Mouse (Mus musculus): ENCODE results near the gene Gm49378. TPM values are rescaled to one million over a fixed set of nuclear protein-coding genes. Genes with fewer than 3 reads are reported as not detected.

Gm49378 gene
- polyA plus RNA-seq, 1 experiment from 2014 or later, result 2.4 TPM

DNA sequence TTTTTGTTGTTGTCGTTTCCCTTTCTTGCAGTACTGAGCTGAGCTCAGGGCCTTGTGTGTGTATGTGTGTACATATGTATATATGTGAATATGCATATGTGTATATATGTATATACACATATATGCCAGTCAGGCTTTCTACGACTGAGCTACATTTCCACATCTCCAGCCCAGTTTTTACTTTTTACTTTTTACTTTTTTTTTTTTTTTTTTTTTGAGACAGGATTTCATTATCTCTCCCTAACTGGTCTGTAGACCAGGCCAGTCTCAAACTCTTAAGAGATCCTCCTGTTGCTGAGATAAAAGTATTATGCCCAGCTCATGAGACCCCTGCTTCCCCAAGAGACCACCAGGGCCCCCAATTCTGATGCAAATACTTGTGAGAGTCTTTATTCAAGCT lies 20.9 kb downstream of the Gm49378 start:
- H3K27me3 ChIP-seq (ENCODE audit: control insufficient read depth, insufficient read depth, low read depth, low read length), result no peaks in the 10 kb centered on the region
- no peaks in the 10 kb centered on the region for H3K9me3 ChIP-seq (replicated peaks; ENCODE audit: control insufficient read depth, low read length, poor library complexity, severe bottlenecking)
- no peak overlapping the region for H3K9ac ChIP-seq (ENCODE audit: low read depth, low read length)
- no peak overlapping the region for H3K27ac ChIP-seq (ENCODE audit: low read length)
- 85% methylated on average over 2 of the region's 2 CpGs for WGBS
- ATAC-seq, result no peak
- H3K4me1 ChIP-seq (ENCODE audit: control insufficient read depth, insufficient read depth, low read length), result no peaks in the 10 kb centered on the region
- H3K36me3 ChIP-seq (ENCODE audit: control insufficient read depth, insufficient read depth, low read length), result no peaks in the 10 kb centered on the region
- H3K4me3 ChIP-seq (ENCODE audit: low read depth, low read length), result no peak overlapping the region
- H3K4me2 ChIP-seq (ENCODE audit: low read length), result no peak overlapping the region

- 51% methylated on average over 2 of the region's 2 CpGs for WGBS
- no peak overlapping the region for H3K4me3 ChIP-seq (ENCODE audit: low read depth, low read length)
- ATAC-seq, result no peak
- H3K4me2 ChIP-seq (ENCODE audit: low read length), result no peak overlapping the region
- no peaks in the 10 kb centered on the region for H3K27me3 ChIP-seq (ENCODE audit: control insufficient read depth, insufficient read depth, low read depth, low read length)
- H3K4me1 ChIP-seq (ENCODE audit: control insufficient read depth, insufficient read depth, low read length), result no peaks in the 10 kb centered on the region
- H3K9me3 ChIP-seq (replicated peaks; ENCODE audit: control insufficient read depth, low read length, poor library complexity, severe bottlenecking), result no peaks in the 10 kb centered on the region
- H3K36me3 ChIP-seq (ENCODE audit: control insufficient read depth, insufficient read depth, low read length), result no peaks in the 10 kb centered on the region
- no peak overlapping the region for H3K27ac ChIP-seq (ENCODE audit: low read length)
- H3K9ac ChIP-seq (ENCODE audit: low read depth, low read length), result no peak overlapping the region
These were observed 21.8 kb downstream of the Gm49378 start for GRCm38 (mm10) chr14:55615876-55616275.

- ATAC-seq, result no peak
- WGBS, result 83% methylated on average over 7 of the region's 7 CpGs
- no peaks in the 10 kb centered on the region for H3K9me3 ChIP-seq (replicated peaks; ENCODE audit: control insufficient read depth, low read length, poor library complexity, severe bottlenecking)
These were observed 23.0 kb downstream of the Gm49378 start for GRCm38 (mm10) chr14:55614565-55615178.

DNA sequence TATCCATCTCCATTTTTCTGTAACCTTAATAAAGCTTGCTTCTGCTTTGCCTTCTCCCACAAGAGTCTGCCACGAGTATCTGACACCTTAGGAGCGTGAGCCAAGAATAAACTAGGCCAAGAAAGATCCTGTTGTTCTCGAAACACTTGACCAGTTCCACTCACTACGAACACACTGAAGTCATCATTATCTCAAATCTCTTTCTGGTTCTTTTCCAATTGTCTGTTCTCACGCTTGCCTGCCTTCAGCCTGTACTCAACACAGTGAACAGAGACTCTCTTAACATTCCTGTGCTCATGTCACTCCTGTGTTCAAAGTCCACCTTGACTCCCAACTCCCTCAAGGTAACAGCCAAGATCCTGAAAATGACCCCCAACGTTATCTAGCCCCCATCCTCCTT lies 24.3 kb downstream of the Gm49378 start:
- Histone ChIP-seq H3K4me2 (ENCODE audit: low read length) (no peak overlapping the region), H3K4me3 (ENCODE audit: low read depth, low read length) (no peak overlapping the region), H3K4me1 (ENCODE audit: control insufficient read depth, insufficient read depth, low read length) (no peaks in the 10 kb centered on the region), H3K27ac (ENCODE audit: low read length) (no peak overlapping the region), H3K27me3 (ENCODE audit: control insufficient read depth, insufficient read depth, low read depth, low read length) (no peaks in the 10 kb centered on the region), H3K9me3 (replicated peaks; ENCODE audit: control insufficient read depth, low read length, poor library complexity, severe bottlenecking) (no peaks in the 10 kb centered on the region), H3K36me3 (ENCODE audit: control insufficient read depth, insufficient read depth, low read length) (0 out of 2 replicates have a peak, but pooled peaks cover 5% of the 10 kb centered on the region), H3K9ac (ENCODE audit: low read depth, low read length) (no peak overlapping the region)
- no peak for ATAC-seq
- 63% methylated on average over 6 of the region's 6 CpGs for WGBS

More at GRCm38 (mm10) chr14:55614565-55615178, 23.0 kb downstream of the Gm49378 start:
- Histone ChIP-seq H3K4me2 (ENCODE audit: low read length) (no peak overlapping the region), H3K27me3 (ENCODE audit: control insufficient read depth, insufficient read depth, low read depth, low read length) (no peaks in the 10 kb centered on the region), H3K4me1 (ENCODE audit: control insufficient read depth, insufficient read depth, low read length) (no peaks in the 10 kb centered on the region), H3K27ac (ENCODE audit: low read length) (no peak overlapping the region), H3K4me3 (ENCODE audit: low read depth, low read length) (no peak overlapping the region), H3K9ac (ENCODE audit: low read depth, low read length) (no peak overlapping the region), H3K36me3 (ENCODE audit: control insufficient read depth, insufficient read depth, low read length) (no peaks in the 10 kb centered on the region)

- Histone ChIP-seq H3K36me3 (ENCODE audit: control insufficient read depth, insufficient read depth, low read length) (peaks cover 24% of the 10 kb centered on the region), H3K9me3 (replicated peaks; ENCODE audit: control insufficient read depth, low read length, poor library complexity, severe bottlenecking) (no peaks in the 10 kb centered on the region), H3K27me3 (ENCODE audit: control insufficient read depth, insufficient read depth, low read depth, low read length) (no peaks in the 10 kb centered on the region), H3K4me1 (ENCODE audit: control insufficient read depth, insufficient read depth, low read length) (peaks cover 7% of the 10 kb centered on the region; the same call in 1 of the 2 replicates), H3K27ac (ENCODE audit: low read length) (no peak overlapping the region), H3K4me2 (ENCODE audit: low read length) (no peak overlapping the region), H3K9ac (ENCODE audit: low read depth, low read length) (no peak overlapping the region), H3K4me3 (ENCODE audit: low read depth, low read length) (no peak overlapping the region)
- no peak for ATAC-seq
- WGBS, result 96% methylated on average over 6 of the region's 6 CpGs
These were observed 29.4 kb downstream of the Gm49378 start for GRCm38 (mm10) chr14:55608339-55608738.

DNA sequence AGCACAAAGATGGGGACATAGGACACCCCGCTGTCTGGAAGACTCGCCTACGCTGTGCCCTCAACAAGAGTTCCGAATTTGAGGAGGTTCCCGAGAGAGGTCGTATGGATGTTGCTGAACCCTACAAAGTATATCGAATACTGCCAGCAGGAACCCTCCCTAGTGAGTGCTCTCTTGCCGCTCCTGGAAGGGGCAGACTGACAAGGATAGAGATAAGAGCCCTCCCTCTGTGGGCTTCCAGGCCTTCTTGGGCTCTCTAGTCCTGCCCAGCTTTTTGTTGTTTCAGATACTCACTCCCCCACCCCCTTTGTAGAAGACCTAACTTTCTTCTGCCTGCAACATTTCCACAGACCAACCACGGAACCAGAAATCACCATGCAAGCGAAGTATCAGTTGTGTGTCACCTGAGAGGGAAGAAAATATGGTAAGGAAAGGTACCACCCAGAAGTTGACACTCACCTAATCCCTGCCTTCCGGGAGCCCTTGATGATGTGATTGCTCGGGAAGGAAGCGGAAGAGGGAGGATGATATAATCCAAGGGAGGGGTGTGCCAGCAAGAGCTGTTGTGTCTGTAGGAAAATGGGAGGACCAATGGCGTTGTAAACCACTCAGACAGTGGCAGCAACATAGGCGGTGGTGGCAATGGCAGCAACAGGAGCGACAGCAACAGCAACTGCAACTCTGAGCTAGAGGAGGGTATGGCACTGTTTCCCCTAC lies 31.8 kb downstream of the Gm49378 start:
- no peak overlapping the region for H3K9ac ChIP-seq (ENCODE audit: low read depth, low read length)
- no peaks in the 10 kb centered on the region for H3K9me3 ChIP-seq (replicated peaks; ENCODE audit: control insufficient read depth, low read length, poor library complexity, severe bottlenecking)
- no peak for ATAC-seq
- no peak overlapping the region for H3K4me2 ChIP-seq (ENCODE audit: low read length)
- no peak overlapping the region for H3K4me3 ChIP-seq (ENCODE audit: low read depth, low read length)
- peaks cover 38% of the 10 kb centered on the region for H3K36me3 ChIP-seq (ENCODE audit: control insufficient read depth, insufficient read depth, low read length)
- H3K4me1 ChIP-seq (ENCODE audit: control insufficient read depth, insufficient read depth, low read length), result peaks cover 7% of the 10 kb centered on the region; the same call in 1 of the 2 replicates
- WGBS, result 97% methylated on average over 16 of the region's 16 CpGs
- no peaks in the 10 kb centered on the region for H3K27me3 ChIP-seq (ENCODE audit: control insufficient read depth, insufficient read depth, low read depth, low read length)
- no peak overlapping the region for H3K27ac ChIP-seq (ENCODE audit: low read length)

DNA sequence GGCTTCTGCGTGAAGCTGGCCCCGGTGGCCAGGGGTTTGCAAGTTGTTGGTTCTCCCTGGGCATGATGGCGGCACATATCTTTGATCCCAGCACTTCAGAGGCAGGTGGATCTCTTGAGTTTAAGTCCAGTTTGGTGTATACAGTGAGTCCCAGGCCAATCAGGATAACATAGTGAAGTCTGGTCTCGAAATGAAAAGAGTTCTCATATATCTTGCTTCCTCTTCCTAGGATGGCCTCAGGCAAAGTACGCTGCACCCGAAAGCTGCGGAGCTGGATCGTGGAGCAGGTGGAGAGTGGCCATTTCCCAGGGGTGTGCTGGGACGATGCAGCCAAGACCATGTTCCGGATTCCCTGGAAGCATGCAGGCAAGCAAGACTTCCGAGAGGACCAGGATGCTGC lies 32.9 kb downstream of the Gm49378 start:
- H3K9ac ChIP-seq (ENCODE audit: low read depth, low read length), result no peak overlapping the region
- WGBS, result 94% methylated on average over 11 of the region's 11 CpGs
- H3K4me1 ChIP-seq (ENCODE audit: control insufficient read depth, insufficient read depth, low read length), result peaks cover 7% of the 10 kb centered on the region; the same call in 1 of the 2 replicates
- H3K27ac ChIP-seq (ENCODE audit: low read length), result no peak overlapping the region
- H3K9me3 ChIP-seq (replicated peaks; ENCODE audit: control insufficient read depth, low read length, poor library complexity, severe bottlenecking), result no peaks in the 10 kb centered on the region
- ATAC-seq, result no peak
- no peak overlapping the region for H3K4me2 ChIP-seq (ENCODE audit: low read length)
- peaks cover 43% of the 10 kb centered on the region for H3K36me3 ChIP-seq (ENCODE audit: control insufficient read depth, insufficient read depth, low read length)
- H3K27me3 ChIP-seq (ENCODE audit: control insufficient read depth, insufficient read depth, low read depth, low read length), result no peaks in the 10 kb centered on the region
- no peak overlapping the region for H3K4me3 ChIP-seq (ENCODE audit: low read depth, low read length)

- ATAC-seq, result peak; percentile 88
- Histone ChIP-seq H3K9ac (ENCODE audit: low read depth, low read length) (peak overlapping the region; percentile 41; the same call in 1 of the 2 replicates), H3K36me3 (ENCODE audit: control insufficient read depth, insufficient read depth, low read length) (peaks cover 45% of the 10 kb centered on the region), H3K4me3 (ENCODE audit: low read depth, low read length) (peak overlapping the region; percentile 28), H3K4me1 (ENCODE audit: control insufficient read depth, insufficient read depth, low read length) (peaks cover 7% of the 10 kb centered on the region; the same call in 1 of the 2 replicates), H3K27ac (ENCODE audit: low read length) (peak overlapping the region; percentile 28; the same call in 1 of the 2 replicates), H3K4me2 (ENCODE audit: low read length) (peak overlapping the region; percentile 50), H3K27me3 (ENCODE audit: control insufficient read depth, insufficient read depth, low read depth, low read length) (no peaks in the 10 kb centered on the region), H3K9me3 (replicated peaks; ENCODE audit: control insufficient read depth, low read length, poor library complexity, severe bottlenecking) (no peaks in the 10 kb centered on the region)
- WGBS, result 23% methylated on average over 19 of the region's 19 CpGs
These were observed 33.8 kb downstream of the Gm49378 start for GRCm38 (mm10) chr14:55603633-55604576.

Measured in midbrain, embryonic 16.5 days (tissue).